Mouse (Mus musculus): ENCODE results near the gene Dcp1b. TPM values are rescaled to one million over a fixed set of nuclear protein-coding genes. Genes with fewer than 3 reads are reported as not detected.

The Dcp1b gene
- polyA plus RNA-seq, 1 experiment from 2014 or later, result 15.6 TPM

DNA sequence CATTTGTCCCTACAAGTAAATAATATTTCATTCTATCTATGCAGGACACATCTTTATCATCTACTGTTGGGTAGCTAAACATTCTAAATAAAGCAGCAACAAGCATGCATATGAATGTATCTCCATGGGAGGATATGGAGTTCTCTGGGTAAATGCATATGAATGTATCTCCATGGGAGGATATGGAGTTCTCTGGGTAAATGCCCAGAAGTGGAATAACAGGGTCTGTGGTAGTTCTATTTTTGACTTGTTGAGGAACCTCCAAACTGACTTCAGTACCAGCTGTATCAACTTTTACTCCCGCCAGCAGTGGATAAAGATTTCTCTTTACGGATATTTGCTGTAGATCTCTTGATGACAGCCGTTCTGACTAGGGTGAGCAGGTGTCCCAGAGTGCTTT, 73.5 kb downstream of the Dcp1b start:
- H3K4me2 ChIP-seq (ENCODE audit: low read length), result no peak overlapping the region

DNA sequence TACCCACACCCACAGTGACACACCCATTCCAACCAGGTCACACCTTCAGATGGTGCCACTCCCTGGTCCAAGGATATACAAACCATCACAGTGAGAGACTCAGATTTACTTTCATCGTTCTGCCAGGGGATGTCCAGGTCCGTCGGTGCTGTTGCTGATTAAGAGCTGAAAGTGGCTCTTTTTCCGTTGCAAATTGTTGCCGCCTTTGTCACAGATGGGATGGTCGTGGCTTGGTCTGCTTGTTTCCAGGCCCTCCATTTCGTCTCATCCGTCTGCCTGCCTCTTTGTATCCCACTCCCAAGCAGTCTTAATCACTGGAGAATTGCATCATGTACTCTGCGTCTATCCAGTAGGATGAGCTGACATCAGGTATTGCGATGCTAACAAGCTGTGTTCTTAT, 74.7 kb downstream of the Dcp1b start:
- Histone ChIP-seq H3K4me1 (ENCODE audit: control insufficient read depth, insufficient read depth, low read length) (no peaks in the 10 kb centered on the region), H3K27ac (replicated peaks; ENCODE audit: low read depth, low read length) (no peak overlapping the region), H3K9ac (replicated peaks; ENCODE audit: low read length) (no peak overlapping the region), H3K36me3 (ENCODE audit: control insufficient read depth, insufficient read depth, low read length) (no peaks in the 10 kb centered on the region), H3K9me3 (ENCODE audit: control insufficient read depth, low read length) (no peaks in the 10 kb centered on the region), H3K4me2 (ENCODE audit: low read length) (no peak overlapping the region), H3K4me3 (replicated peaks; ENCODE audit: low read depth, low read length) (no peak overlapping the region), H3K27me3 (ENCODE audit: control insufficient read depth, insufficient read depth, low read length) (no peaks in the 10 kb centered on the region)
- ATAC-seq (ENCODE audit: low FRiP score, low TSS enrichment) (no peak), DNase-seq (no peak)
- WGBS, result 93% methylated on average over 10 of the region's 10 CpGs

More for the DNA sequence above, 73.5 kb downstream of the Dcp1b start:
- ATAC-seq (ENCODE audit: low FRiP score, low TSS enrichment) (no peak), DNase-seq (no peak)
- no peak overlapping the region for H3K27ac ChIP-seq (replicated peaks; ENCODE audit: low read depth, low read length)
- H3K4me1 ChIP-seq (ENCODE audit: control insufficient read depth, insufficient read depth, low read length), result no peaks in the 10 kb centered on the region
- H3K36me3 ChIP-seq (ENCODE audit: control insufficient read depth, insufficient read depth, low read length), result no peaks in the 10 kb centered on the region
- H3K27me3 ChIP-seq (ENCODE audit: control insufficient read depth, insufficient read depth, low read length), result no peaks in the 10 kb centered on the region
- no peak overlapping the region for H3K4me3 ChIP-seq (replicated peaks; ENCODE audit: low read depth, low read length)
- 87% methylated on average over 3 of the region's 3 CpGs for WGBS
- no peak overlapping the region for H3K9ac ChIP-seq (replicated peaks; ENCODE audit: low read length)
- H3K9me3 ChIP-seq (ENCODE audit: control insufficient read depth, low read length), result no peaks in the 10 kb centered on the region

DNA sequence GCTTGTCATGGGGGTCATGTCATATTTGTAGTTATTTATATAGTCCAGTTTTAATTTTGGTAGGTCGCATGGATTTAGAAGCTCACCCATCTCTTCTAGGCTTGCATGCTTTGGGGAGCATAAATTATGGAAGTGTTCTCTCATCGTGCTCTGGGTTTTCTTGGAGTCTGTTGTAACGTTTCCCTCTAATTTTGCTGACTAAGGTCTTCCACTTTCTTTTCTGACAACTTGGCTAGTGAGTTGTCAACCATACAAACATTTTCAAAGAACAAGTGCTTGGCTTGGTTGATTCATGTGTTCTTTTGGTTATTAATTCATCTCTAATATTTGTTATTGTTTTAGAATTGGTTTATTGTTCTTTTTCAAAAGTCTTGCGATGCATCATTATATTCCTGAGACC, 76.7 kb downstream of the Dcp1b start:
- 81% methylated on average over 4 of the region's 4 CpGs for WGBS
- Histone ChIP-seq H3K4me1 (ENCODE audit: control insufficient read depth, insufficient read depth, low read length) (no peaks in the 10 kb centered on the region), H3K4me3 (replicated peaks; ENCODE audit: low read depth, low read length) (no peak overlapping the region), H3K36me3 (ENCODE audit: control insufficient read depth, insufficient read depth, low read length) (no peaks in the 10 kb centered on the region), H3K27ac (replicated peaks; ENCODE audit: low read depth, low read length) (no peak overlapping the region), H3K9me3 (ENCODE audit: control insufficient read depth, low read length) (0 out of 2 replicates have a peak, but pooled peaks cover under 1% of the 10 kb centered on the region), H3K27me3 (ENCODE audit: control insufficient read depth, insufficient read depth, low read length) (no peaks in the 10 kb centered on the region), H3K4me2 (ENCODE audit: low read length) (no peak overlapping the region), H3K9ac (replicated peaks; ENCODE audit: low read length) (no peak overlapping the region)
- ATAC-seq (ENCODE audit: low FRiP score, low TSS enrichment) (no peak), DNase-seq (no peak)

Other genes with a start within 250 kb of the Dcp1b start
- 7.1 and 9.6 TPM in 2 replicates for gene Cacna1c, start 21.2 kb downstream of the Dcp1b start, polyA plus RNA-seq (2014; fragmentation: Nextera tagmentation; extraction: Ambion mirVana)
- 0.30 and 0.58 TPM in 2 replicates for gene Cacna2d4, start 61.3 kb downstream of the Dcp1b start, polyA plus RNA-seq (2014; fragmentation: Nextera tagmentation; extraction: Ambion mirVana)
- gene Lrtm2, start 155.5 kb downstream of the Dcp1b start, polyA plus RNA-seq (2014; fragmentation: Nextera tagmentation; extraction: Ambion mirVana), result 6.5 and 10.5 TPM in 2 replicates
- gene Adipor2, start 242.5 kb downstream of the Dcp1b start, polyA plus RNA-seq (2014; fragmentation: Nextera tagmentation; extraction: Ambion mirVana), result 31.9 and 33.5 TPM in 2 replicates

All from midbrain, embryonic 14.5 days (tissue).